Mouse (Mus musculus) heart, adult 2 months (tissue): Measurements from ENCODE around the gene Stim1.

Experiments used
- CTCF ChIP-seq: fragments of 200-600 bp; IDR thresholded peaks from 2 replicates; pipeline ENCODE4 v1.8.1; 2022; ENCODE audit warnings: antibody characterized with exemption, mild to moderate bottlenecking, moderate library complexity
- EP300 ChIP-seq: fragments of 200-500 bp; IDR thresholded peaks from 2 replicates; pipeline ENCODE4 v1.6.1; 2011; ENCODE audit warnings: low read depth, low read length, control low read depth; ENCODE audit not compliant: insufficient read depth
- POLR2A ChIP-seq: fragments of 200-500 bp; IDR thresholded peaks from 2 replicates; pipeline ENCODE4 v1.6.1; 2011; ENCODE audit warnings: mild to moderate bottlenecking, low read depth, low read length, control low read depth; ENCODE audit not compliant: insufficient read depth

DNA sequence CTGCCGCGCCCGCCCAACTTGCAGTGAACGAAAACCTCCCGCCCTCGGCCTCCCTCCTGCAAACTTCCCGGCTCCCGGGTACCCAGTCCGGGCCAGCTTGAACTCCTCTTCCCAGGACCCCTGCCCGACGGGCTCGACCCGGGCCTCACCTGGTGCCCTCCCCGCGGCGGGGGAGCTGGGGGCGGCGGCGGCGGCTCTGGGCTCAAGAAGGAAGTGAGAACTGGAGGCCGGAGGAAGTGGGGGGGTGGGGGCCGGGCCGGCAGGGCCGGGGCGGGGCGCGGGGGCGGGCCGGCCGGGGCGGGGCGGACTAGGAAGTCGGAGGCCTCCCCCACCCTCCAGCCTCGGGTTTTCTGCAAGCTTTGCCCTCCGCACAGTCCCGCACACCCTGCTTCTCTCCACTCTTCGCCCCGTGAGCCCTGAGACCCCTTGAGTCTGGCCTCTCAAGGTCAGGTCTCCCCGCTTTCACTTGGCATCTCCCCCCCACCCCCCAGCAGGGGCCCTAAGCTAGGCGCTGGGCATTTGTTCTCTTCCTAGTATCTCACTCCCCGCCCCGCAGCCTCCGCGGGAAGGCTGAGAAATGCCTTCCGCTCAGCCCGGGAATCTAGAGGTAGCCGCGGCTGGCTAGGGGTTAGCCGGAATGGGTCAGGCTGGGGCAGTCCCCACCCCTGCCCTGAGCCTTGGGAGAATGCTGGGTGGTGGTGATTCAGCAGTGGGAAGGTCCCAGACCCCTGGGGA is 17.5 kb upstream of the Stim1 start:
- TF ChIP-seq POLR2A (peak; percentile 84), CTCF (no peak), EP300 (0 out of 2 replicates have a peak, but pooled peaks have one; percentile 44)
